Mouse (Mus musculus) stomach, embryonic 14.5 days (tissue): Measurements from ENCODE around the gene Cyb5r2. TPM values are rescaled to one million over a fixed set of nuclear protein-coding genes. Genes with fewer than 3 reads are reported as not detected.

Experiments
- ATAC-seq: fragments of 200-750 bp; cut with Nextera tagmentation; 2 replicates; pipeline ENCODE4 v1.8.0; 2017; ENCODE audit warnings: low read depth, moderate TSS enrichment; ENCODE audit not compliant: insufficient number of reproducible peaks, insufficient read depth, low FRiP score
- H3K27ac ChIP-seq: fragments of 300-500 bp; sonication (generic); 2 replicates; pipeline ENCODE4 v1.5.1; 2014; ENCODE audit warnings: mild to moderate bottlenecking, low read length, moderate library complexity, mixed read lengths
- H3K27me3 ChIP-seq: fragments of 300-500 bp; sonication (generic); 2 replicates; pipeline ENCODE4 v1.6.1; 2014; ENCODE audit warnings: low read length, control low read depth, mixed read lengths; ENCODE audit not compliant: control insufficient read depth, insufficient read depth
- H3K36me3 ChIP-seq: fragments of 300-500 bp; sonication (generic); 2 replicates; pipeline ENCODE4 v1.6.1; 2014; ENCODE audit warnings: mild to moderate bottlenecking, control low read depth, low read length, moderate library complexity, mixed read lengths; ENCODE audit not compliant: control insufficient read depth, insufficient read depth
- H3K4me1 ChIP-seq: fragments of 300-500 bp; sonication (generic); 2 replicates; pipeline ENCODE4 v1.6.1; 2014; ENCODE audit warnings: low read length, control low read depth, mixed read lengths; ENCODE audit not compliant: control insufficient read depth, insufficient read depth
- H3K4me2 ChIP-seq: fragments of 300-500 bp; sonication (generic); replicated peaks from 2 replicates; pipeline ENCODE4 v1.6.1; 2014; ENCODE audit warnings: low read depth, low read length, control low read depth
- H3K4me3 ChIP-seq: fragments of 300-500 bp; sonication (generic); 2 replicates; pipeline ENCODE4 v1.5.1; 2014; ENCODE audit warnings: low read depth, low read length, control low read depth
- H3K9ac ChIP-seq: fragments of 300-500 bp; sonication (generic); replicated peaks from 2 replicates; pipeline ENCODE4 v1.6.1; 2014; ENCODE audit warnings: low read depth, mild to moderate bottlenecking, control low read depth, low read length, moderate library complexity, mixed read lengths
- H3K9me3 ChIP-seq: fragments of 300-500 bp; sonication (generic); 2 replicates; pipeline ENCODE4 v1.6.1; 2016; ENCODE audit warnings: low read depth, low read length, control low read depth; ENCODE audit not compliant: control insufficient read depth
- WGBS: fragments of 180-500 bp; shearing (Covaris S2); extraction: QIAGEN DNeasy Blood & Tissue Kit; methylation state at CpG from one replicate; pipeline ENCODE4 v1.1.7; 2014; 5-methylcytosine and 5-hydroxymethylcytosine counted together
- polyA plus RNA-seq: library from polyadenylated mRNA; unstranded; fragments of >200 nt; fragmentation: Nextera tagmentation; extraction: Ambion mirVana; gene quantifications from 2 replicates; pipeline ENCODE4 v1.2.1, GENCODE M21; 2014

Cyb5r2 gene
- polyA plus RNA-seq: 0.12 and 0.14 TPM in 2 replicates

DNA sequence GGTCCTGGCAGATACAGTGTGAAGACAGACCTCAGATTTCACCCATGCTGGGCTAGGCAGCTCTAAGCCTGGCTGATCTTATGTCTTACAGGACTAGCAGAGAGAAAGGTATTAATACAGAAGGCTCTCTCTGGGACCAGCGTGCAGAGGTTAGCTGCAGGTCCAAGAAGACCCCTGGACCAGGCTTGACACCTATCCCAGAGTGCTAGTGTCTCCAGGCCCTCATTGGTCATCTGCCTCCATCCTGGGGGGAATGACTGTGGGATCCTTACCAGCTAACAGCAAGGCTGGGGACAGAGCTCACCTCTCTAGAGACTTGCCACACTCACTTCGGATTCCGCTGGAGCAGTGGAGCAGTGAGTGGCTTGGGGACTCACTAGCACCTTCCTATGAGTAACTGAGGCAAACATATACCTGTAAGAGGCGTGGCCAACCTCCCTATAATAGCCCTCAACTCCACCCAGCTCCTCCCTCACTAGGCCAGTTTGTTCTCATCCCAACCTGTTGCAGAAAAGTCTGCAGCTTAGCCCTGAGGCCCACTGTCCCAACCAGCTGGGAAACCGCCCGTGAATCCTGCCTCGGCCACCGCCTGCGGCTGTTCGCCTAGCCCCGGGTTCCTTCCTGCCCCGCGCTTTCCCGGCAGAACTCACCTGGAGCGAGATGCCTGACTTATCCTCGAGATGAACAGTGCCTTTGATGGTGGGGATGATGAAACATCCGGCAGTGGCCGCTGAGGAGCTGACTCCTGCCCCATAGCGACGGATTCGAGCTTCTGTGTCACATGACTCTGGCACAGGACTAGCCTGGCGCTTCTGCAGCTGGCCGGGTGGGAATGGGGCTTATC, at the start of gene Cyb5r2:
Gene Cyb5r2 (minus strand): TSS at position 725 of the 844 bp plus-strand sequence.
- Histone ChIP-seq H3K27me3 (no peaks in the 10 kb centered on the region), H3K4me1 (no peaks in the 10 kb centered on the region), H3K9me3 (no peaks in the 10 kb centered on the region), H3K4me3 (peak within 1 kb of the TSS; percentile 9; the same call in 1 of the 2 replicates), H3K27ac (no peak within 1 kb of the TSS), H3K36me3 (no peaks in the 10 kb centered on the region), H3K9ac (no peak within 1 kb of the TSS), H3K4me2 (peak within 1 kb of the TSS; percentile 42)
- 11% methylated on average over 23 of the region's 23 CpGs for WGBS
- ATAC-seq: peak; percentile 65; the same call in 1 of the 2 replicates

- Histone ChIP-seq H3K27ac (no peak overlapping the region), H3K27me3 (no peaks in the 10 kb centered on the region), H3K4me3 (no peak overlapping the region), H3K4me1 (no peaks in the 10 kb centered on the region), H3K9me3 (no peaks in the 10 kb centered on the region; the same call in 1 of the 2 replicates), H3K9ac (no peak overlapping the region), H3K4me2 (no peak overlapping the region), H3K36me3 (no peaks in the 10 kb centered on the region)
- no peak for ATAC-seq
- WGBS: 73% methylated on average over 3 of the region's 3 CpGs
Measured at GRCm38 (mm10) chr7:107802138-107802537, 44.3 kb upstream of the Cyb5r2 start.

GRCm38 (mm10) chr7:107801108-107801507, 43.3 kb upstream of the Cyb5r2 start, which contains the start of gene Ovch2:
Gene Ovch2, minus strand, starts transcription at chr7:107801208.
- Histone ChIP-seq H3K27ac (no peak within 1 kb of the TSS), H3K27me3 (no peaks in the 10 kb centered on the region), H3K36me3 (no peaks in the 10 kb centered on the region), H3K9me3 (no peaks in the 10 kb centered on the region; the same call in 1 of the 2 replicates), H3K4me2 (no peak within 1 kb of the TSS), H3K4me1 (no peaks in the 10 kb centered on the region), H3K9ac (no peak within 1 kb of the TSS), H3K4me3 (no peak within 1 kb of the TSS)
- 89% methylated on average over 2 of the region's 2 CpGs for WGBS
- ATAC-seq: no peak

DNA sequence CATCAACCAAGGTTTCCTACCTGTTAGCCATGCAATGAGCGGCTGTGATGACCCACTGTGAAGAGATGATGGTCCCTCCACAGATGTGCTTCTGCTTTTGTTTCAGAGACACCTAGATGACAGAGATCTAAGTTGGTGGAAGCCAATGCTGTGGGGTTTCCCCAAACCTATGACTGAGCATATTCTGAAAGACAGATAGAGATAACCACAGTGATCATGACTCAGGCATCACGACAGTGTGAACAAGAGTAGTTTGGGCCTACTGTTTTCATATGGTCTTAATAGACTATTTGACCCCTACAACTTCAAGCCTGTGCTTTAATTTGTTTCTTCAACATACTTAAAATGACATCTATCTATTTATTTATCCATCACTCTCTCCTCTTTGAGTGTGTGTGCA, 38.7 kb upstream of the Cyb5r2 start:
- H3K4me3 ChIP-seq: no peak overlapping the region
- 84% methylated on average over 2 of the region's 2 CpGs for WGBS
- H3K27me3 ChIP-seq: no peaks in the 10 kb centered on the region

DNA sequence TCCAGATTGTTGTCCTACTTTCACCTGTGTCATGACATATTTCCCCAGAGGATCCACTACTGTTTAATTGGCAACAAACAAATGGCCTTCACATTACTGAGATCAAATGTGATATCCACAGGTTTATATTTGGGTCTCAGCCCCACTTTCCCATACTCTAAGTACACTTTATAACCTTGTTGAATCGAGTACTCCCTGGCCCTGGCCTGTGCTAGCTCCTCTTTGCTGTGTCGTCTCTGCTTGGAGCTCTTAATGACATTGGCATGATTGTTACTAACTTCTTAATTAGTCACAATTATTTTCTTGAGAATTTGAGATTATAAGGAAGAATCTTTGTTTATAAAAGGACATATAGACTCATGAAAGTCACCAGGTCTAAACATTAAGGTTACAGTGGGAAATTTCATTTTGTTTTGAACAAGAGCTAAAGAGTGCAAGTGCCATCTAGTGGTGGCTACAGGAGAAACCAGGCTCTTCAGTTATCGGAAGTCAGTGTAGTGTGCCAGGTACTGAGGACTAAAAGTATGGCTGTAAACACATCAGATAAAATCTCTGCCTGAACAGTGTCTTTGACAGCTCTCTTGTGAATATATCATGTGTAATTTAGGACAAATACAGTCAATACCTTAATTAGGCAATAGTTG, 30.3 kb upstream of the Cyb5r2 start:
- no peaks in the 10 kb centered on the region for H3K4me1 ChIP-seq
- no peak overlapping the region for H3K4me3 ChIP-seq
- no peak overlapping the region for H3K27ac ChIP-seq
- H3K9ac ChIP-seq: no peak overlapping the region
- H3K27me3 ChIP-seq: no peaks in the 10 kb centered on the region
- ATAC-seq: no peak
- 57% methylated on average over 3 of the region's 3 CpGs for WGBS
- no peaks in the 10 kb centered on the region for H3K36me3 ChIP-seq
- no peak overlapping the region for H3K4me2 ChIP-seq
- H3K9me3 ChIP-seq: no peaks in the 10 kb centered on the region

More for the DNA sequence above, 38.7 kb upstream of the Cyb5r2 start:
- H3K9me3 ChIP-seq: no peaks in the 10 kb centered on the region
- no peak overlapping the region for H3K27ac ChIP-seq
- H3K36me3 ChIP-seq: no peaks in the 10 kb centered on the region
- no peak overlapping the region for H3K9ac ChIP-seq
- no peaks in the 10 kb centered on the region for H3K4me1 ChIP-seq
- no peak overlapping the region for H3K4me2 ChIP-seq
- no peak for ATAC-seq

DNA sequence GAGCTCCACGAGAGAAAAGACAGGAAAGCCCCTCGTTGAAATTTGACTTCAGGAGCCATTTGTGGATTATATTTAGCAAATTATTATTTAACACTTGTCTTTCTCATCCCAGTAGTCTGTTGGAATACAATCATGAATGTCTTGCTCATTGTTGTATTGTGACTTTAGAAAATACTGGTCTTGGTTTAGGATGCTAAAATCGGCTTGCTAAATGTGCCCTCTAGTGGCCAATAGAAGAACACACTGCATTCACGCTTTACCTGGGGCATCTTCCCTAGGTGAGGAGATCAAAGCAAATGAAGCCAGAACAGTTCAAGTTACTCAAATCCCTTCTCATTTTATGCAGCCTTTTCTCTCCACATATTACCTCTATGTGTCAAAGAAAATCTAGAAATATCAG, 21.8 kb upstream of the Cyb5r2 start:
- Histone ChIP-seq H3K4me3 (no peak overlapping the region), H3K9ac (no peak overlapping the region), H3K27ac (no peak overlapping the region), H3K4me2 (no peak overlapping the region), H3K9me3 (no peaks in the 10 kb centered on the region), H3K4me1 (no peaks in the 10 kb centered on the region), H3K27me3 (no peaks in the 10 kb centered on the region), H3K36me3 (no peaks in the 10 kb centered on the region)
- WGBS: 42% methylated on average over 4 of the region's 4 CpGs
- no peak for ATAC-seq

DNA sequence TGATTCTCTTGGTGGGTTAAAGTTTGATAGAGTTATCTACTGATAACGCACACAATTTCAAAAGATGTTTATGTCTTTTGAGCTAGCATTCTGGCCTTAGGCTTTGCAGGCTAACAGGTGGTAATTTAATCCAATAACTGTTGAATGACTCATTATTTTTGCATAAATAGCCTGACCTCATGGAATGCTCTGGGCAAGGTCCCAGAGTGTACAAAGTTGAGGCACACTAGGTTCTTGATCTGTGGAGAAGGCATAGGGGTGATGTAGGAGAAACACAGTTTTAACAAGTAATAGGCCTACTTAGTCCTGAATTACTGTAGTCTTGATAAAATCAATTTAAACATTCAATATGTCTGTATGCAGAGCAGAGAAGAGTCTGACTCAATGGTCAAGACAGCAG, 20.4 kb upstream of the Cyb5r2 start:
- no peaks in the 10 kb centered on the region for H3K9me3 ChIP-seq
- no peaks in the 10 kb centered on the region for H3K27me3 ChIP-seq
- H3K27ac ChIP-seq: no peak overlapping the region
- H3K9ac ChIP-seq: no peak overlapping the region
- WGBS: 36% methylated on average over 1 of the region's 1 CpGs
- no peak overlapping the region for H3K4me3 ChIP-seq
- no peak overlapping the region for H3K4me2 ChIP-seq
- H3K4me1 ChIP-seq: no peaks in the 10 kb centered on the region
- ATAC-seq: no peak
- H3K36me3 ChIP-seq: no peaks in the 10 kb centered on the region

GRCm38 (mm10) chr7:107770812-107771211, 13.0 kb upstream of the Cyb5r2 start:
- Histone ChIP-seq H3K4me3 (no peak overlapping the region), H3K4me1 (no peaks in the 10 kb centered on the region), H3K27me3 (no peaks in the 10 kb centered on the region), H3K36me3 (no peaks in the 10 kb centered on the region), H3K9me3 (no peaks in the 10 kb centered on the region), H3K4me2 (no peak overlapping the region), H3K27ac (no peak overlapping the region), H3K9ac (no peak overlapping the region)
- ATAC-seq: no peak
- 56% methylated on average over 6 of the region's 6 CpGs for WGBS
